Mouse (Mus musculus) embryonic facial prominence, embryonic 11.5 days (tissue): ENCODE measurements around the gene Tjp2. TPM values are rescaled to one million over a fixed set of nuclear protein-coding genes. Genes with fewer than 3 reads are reported as not detected.

Experiments
- ATAC-seq: fragments of 200-750 bp; cut with Nextera tagmentation; replicated peaks from 2 replicates; pipeline ENCODE4 v1.8.0; 2017; ENCODE audit warnings: low read depth; ENCODE audit not compliant: insufficient number of reproducible peaks, low FRiP score, low TSS enrichment
- DNase-seq: peaks from one replicate; pipeline ENCODE4 v3.0.0-alpha.2; 2015; ENCODE audit warnings: low spot score
- H3K27ac ChIP-seq: fragments of 300-500 bp; sonication (generic); replicated peaks from 2 replicates; pipeline ENCODE4 v1.5.1; 2014; ENCODE audit warnings: mild to moderate bottlenecking, low read depth, low read length, control low read depth
- H3K27me3 ChIP-seq: fragments of 300-500 bp; sonication (generic); 2 replicates; pipeline ENCODE4 v1.6.1; 2014; ENCODE audit warnings: mild to moderate bottlenecking, low read length, moderate library complexity, mixed read lengths; ENCODE audit not compliant: control insufficient read depth, insufficient read depth
- H3K36me3 ChIP-seq: fragments of 300-500 bp; sonication (generic); replicated peaks from 2 replicates; pipeline ENCODE4 v1.6.1; 2014; ENCODE audit warnings: low read depth, mild to moderate bottlenecking, low read length, moderate library complexity, mixed read lengths; ENCODE audit not compliant: control insufficient read depth, insufficient read depth
- H3K4me1 ChIP-seq: fragments of 300-500 bp; sonication (generic); 2 replicates; pipeline ENCODE4 v1.6.1; 2014; ENCODE audit warnings: low read length, mixed read lengths; ENCODE audit not compliant: control insufficient read depth, insufficient read depth
- H3K4me2 ChIP-seq: fragments of 300-500 bp; sonication (generic); 2 replicates; pipeline ENCODE4 v1.6.1; 2014; ENCODE audit warnings: low read depth, mild to moderate bottlenecking, control low read depth, low read length, moderate library complexity
- H3K4me3 ChIP-seq: fragments of 300-500 bp; sonication (generic); 2 replicates; pipeline ENCODE4 v1.5.1; 2014; ENCODE audit warnings: low read depth, low read length, control low read depth
- H3K9ac ChIP-seq: fragments of 300-500 bp; sonication (generic); replicated peaks from 2 replicates; pipeline ENCODE4 v1.6.1; 2014; ENCODE audit warnings: mild to moderate bottlenecking, control low read depth, low read length
- H3K9me3 ChIP-seq: fragments of 300-500 bp; sonication (generic); replicated peaks from 2 replicates; pipeline ENCODE4 v1.6.1; 2016; ENCODE audit warnings: mild to moderate bottlenecking, low read length, inconsistent platforms, mixed read lengths; ENCODE audit not compliant: control insufficient read depth
- WGBS: fragments of 180-500 bp; shearing (Covaris S2); extraction: QIAGEN DNeasy Blood & Tissue Kit; methylation state at CpG from one replicate; pipeline ENCODE4 v1.1.7; 2014; 5-methylcytosine and 5-hydroxymethylcytosine counted together
- polyA plus RNA-seq: library from polyadenylated mRNA; unstranded; fragments of >200 nt; fragmentation: Nextera tagmentation; extraction: Ambion mirVana; gene quantifications from 2 replicates; pipeline ENCODE4 v1.2.1, GENCODE M21; 2014

Tjp2 gene
- polyA plus RNA-seq, 1 experiment from 2014 or later: 22.4 TPM

GRCm38 (mm10) chr19:24085306-24085705 is 139.5 kb downstream of the Tjp2 start:
- Histone ChIP-seq H3K27me3 (no peaks in the 10 kb centered on the region), H3K36me3 (no peaks in the 10 kb centered on the region), H3K9me3 (no peaks in the 10 kb centered on the region), H3K4me2 (no peak overlapping the region), H3K9ac (no peak overlapping the region), H3K27ac (no peak overlapping the region), H3K4me1 (no peaks in the 10 kb centered on the region), H3K4me3 (no peak overlapping the region)
- no peak for ATAC-seq
- 77% methylated on average over 2 of the region's 2 CpGs for WGBS
- no peak for DNase-seq

- DNase-seq (no peak), ATAC-seq (no peak)
- H3K27me3 ChIP-seq: no peaks in the 10 kb centered on the region
- H3K36me3 ChIP-seq: no peaks in the 10 kb centered on the region
- no peak overlapping the region for H3K27ac ChIP-seq
- H3K4me1 ChIP-seq: no peaks in the 10 kb centered on the region
- no peak overlapping the region for H3K9ac ChIP-seq
- 38% methylated on average over 8 of the region's 8 CpGs for WGBS
- no peak overlapping the region for H3K4me3 ChIP-seq
- no peak overlapping the region for H3K4me2 ChIP-seq
- H3K9me3 ChIP-seq: no peaks in the 10 kb centered on the region
Observed at GRCm38 (mm10) chr19:24080417-24081080, 144.3 kb downstream of the Tjp2 start.

- no peak for DNase-seq
- no peaks in the 10 kb centered on the region for H3K27me3 ChIP-seq
- H3K4me2 ChIP-seq: no peak overlapping the region
- H3K27ac ChIP-seq: no peak overlapping the region
- WGBS: 95% methylated on average over 3 of the region's 3 CpGs
- no peak overlapping the region for H3K9ac ChIP-seq
- no peak overlapping the region for H3K4me3 ChIP-seq
- no peaks in the 10 kb centered on the region for H3K4me1 ChIP-seq
- H3K36me3 ChIP-seq: no peaks in the 10 kb centered on the region
- no peaks in the 10 kb centered on the region for H3K9me3 ChIP-seq
- no peak for ATAC-seq
Observed at GRCm38 (mm10) chr19:24077658-24078057, 147.2 kb downstream of the Tjp2 start.

- Histone ChIP-seq H3K4me1 (no peaks in the 10 kb centered on the region), H3K9ac (no peak overlapping the region), H3K27ac (no peak overlapping the region), H3K27me3 (no peaks in the 10 kb centered on the region), H3K4me3 (no peak overlapping the region), H3K9me3 (no peaks in the 10 kb centered on the region), H3K36me3 (no peaks in the 10 kb centered on the region), H3K4me2 (no peak overlapping the region)
- DNase-seq: no peak
- WGBS: 88% methylated on average over 7 of the region's 7 CpGs
- ATAC-seq: no peak
Observed at GRCm38 (mm10) chr19:24076536-24076935, 148.3 kb downstream of the Tjp2 start.

GRCm38 (mm10) chr19:24075927-24076326 is 148.9 kb downstream of the Tjp2 start:
- H3K4me1 ChIP-seq: no peaks in the 10 kb centered on the region
- DNase-seq (no peak), ATAC-seq (no peak)
- no peak overlapping the region for H3K4me2 ChIP-seq
- no peak overlapping the region for H3K27ac ChIP-seq
- H3K27me3 ChIP-seq: no peaks in the 10 kb centered on the region
- no peak overlapping the region for H3K9ac ChIP-seq
- H3K4me3 ChIP-seq: no peak overlapping the region
- WGBS: 86% methylated on average over 8 of the region's 8 CpGs
- no peaks in the 10 kb centered on the region for H3K9me3 ChIP-seq
- H3K36me3 ChIP-seq: no peaks in the 10 kb centered on the region

GRCm38 (mm10) chr19:24073155-24073554 is 151.7 kb downstream of the Tjp2 start:
- no peak for ATAC-seq
- H3K9ac ChIP-seq: no peak overlapping the region
- no peaks in the 10 kb centered on the region for H3K9me3 ChIP-seq
- no peaks in the 10 kb centered on the region for H3K4me1 ChIP-seq
- no peak overlapping the region for H3K4me3 ChIP-seq
- 53% methylated on average over 4 of the region's 4 CpGs for WGBS
- no peak overlapping the region for H3K27ac ChIP-seq
- no peaks in the 10 kb centered on the region for H3K36me3 ChIP-seq
- DNase-seq: no peak
- H3K27me3 ChIP-seq: no peaks in the 10 kb centered on the region
- H3K4me2 ChIP-seq: no peak overlapping the region

GRCm38 (mm10) chr19:24064348-24064895 is 160.4 kb downstream of the Tjp2 start:
- WGBS: 60% methylated on average over 12 of the region's 12 CpGs
- H3K27ac ChIP-seq: no peak overlapping the region
- H3K4me2 ChIP-seq: no peak overlapping the region
- H3K4me1 ChIP-seq: no peaks in the 10 kb centered on the region
- H3K9ac ChIP-seq: no peak overlapping the region
- no peaks in the 10 kb centered on the region for H3K9me3 ChIP-seq
- H3K36me3 ChIP-seq: no peaks in the 10 kb centered on the region
- DNase-seq: no peak
- no peak for ATAC-seq
- H3K27me3 ChIP-seq: no peaks in the 10 kb centered on the region
- no peak overlapping the region for H3K4me3 ChIP-seq

GRCm38 (mm10) chr19:24063585-24063984 is 161.2 kb downstream of the Tjp2 start:
- 82% methylated on average over 4 of the region's 4 CpGs for WGBS

More at GRCm38 (mm10) chr19:24063585-24063984, 161.2 kb downstream of the Tjp2 start:
- H3K4me3 ChIP-seq: no peak overlapping the region
- H3K36me3 ChIP-seq: no peaks in the 10 kb centered on the region
- no peak overlapping the region for H3K9ac ChIP-seq
- ATAC-seq: no peak
- no peaks in the 10 kb centered on the region for H3K9me3 ChIP-seq
- no peak overlapping the region for H3K27ac ChIP-seq
- H3K4me2 ChIP-seq: no peak overlapping the region
- DNase-seq: no peak
- no peaks in the 10 kb centered on the region for H3K4me1 ChIP-seq
- no peaks in the 10 kb centered on the region for H3K27me3 ChIP-seq
